Mouse (Mus musculus) thymus, postnatal 36 days (tissue): ENCODE measurements around the gene Gm498.
A peak's percentile ranks its signal among the peaks of the same experiment; 100 is the strongest.

Experiments used
- DNase-seq, 2 experiments: peaks; one replicate each; pipeline ENCODE4 v3.0.0; 2022; ENCODE audit warnings: mixed read lengths in 2 of 2

The Gm498 gene

DNA sequence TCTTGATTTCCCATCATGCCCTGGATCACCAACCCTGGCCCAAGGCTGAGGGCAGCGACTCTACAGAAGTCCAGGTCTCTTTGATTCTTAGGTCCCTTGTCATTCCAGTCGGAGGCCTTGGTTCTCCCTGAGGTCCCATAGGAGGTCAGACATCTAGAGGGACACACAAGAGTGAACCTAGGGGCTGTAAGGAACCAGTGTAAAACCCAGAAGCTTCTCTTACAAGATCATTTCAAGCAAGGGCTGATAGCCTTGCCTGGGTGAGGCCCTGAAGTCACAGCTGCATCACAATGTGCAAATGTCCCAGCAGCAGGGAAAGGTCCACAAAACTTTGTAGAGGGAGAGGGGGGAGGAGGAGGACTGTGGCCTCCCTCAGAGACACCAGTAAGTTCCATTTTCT is at the start of gene Gm498:
Gene Gm498, plus strand, starts transcription at position 301 of the 400 bp plus-strand sequence.
- DNase-seq = no peak

- no peak for DNase-seq
These were observed 47.4 kb upstream of the Gm498 start for GRCm38 (mm10) chr7:143819201-143819600.

- DNase-seq = no peak
These were observed 45.4 kb upstream of the Gm498 start for GRCm38 (mm10) chr7:143821241-143821640.

GRCm38 (mm10) chr7:143822375-143823265 is 44.0 kb upstream of the Gm498 start, which contains the start of the genes Nadsyn1 and Dhcr7:
Gene Nadsyn1 (minus strand): TSS chr7:143822849.
Gene Dhcr7 (plus strand): TSS chr7:143823145.
- peak; percentile 99 for DNase-seq

DNA sequence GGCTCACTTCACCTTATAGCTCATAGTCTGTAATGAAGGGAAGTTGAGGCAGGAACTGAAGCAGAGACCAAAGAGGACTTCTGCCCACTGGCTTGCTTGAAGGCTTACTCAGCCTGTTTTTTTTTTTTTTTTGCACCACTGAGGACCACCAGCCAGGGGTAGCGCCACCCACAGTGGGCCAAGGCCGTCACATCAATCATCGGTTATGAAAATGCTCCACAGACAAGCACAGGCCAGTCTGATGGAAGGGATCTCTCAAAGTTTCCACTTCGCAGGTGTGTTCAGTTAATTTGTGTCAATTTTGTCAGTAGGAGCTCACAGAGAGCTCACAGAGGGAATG is 43.4 kb upstream of the Gm498 start:
- DNase-seq = no peak

DNA sequence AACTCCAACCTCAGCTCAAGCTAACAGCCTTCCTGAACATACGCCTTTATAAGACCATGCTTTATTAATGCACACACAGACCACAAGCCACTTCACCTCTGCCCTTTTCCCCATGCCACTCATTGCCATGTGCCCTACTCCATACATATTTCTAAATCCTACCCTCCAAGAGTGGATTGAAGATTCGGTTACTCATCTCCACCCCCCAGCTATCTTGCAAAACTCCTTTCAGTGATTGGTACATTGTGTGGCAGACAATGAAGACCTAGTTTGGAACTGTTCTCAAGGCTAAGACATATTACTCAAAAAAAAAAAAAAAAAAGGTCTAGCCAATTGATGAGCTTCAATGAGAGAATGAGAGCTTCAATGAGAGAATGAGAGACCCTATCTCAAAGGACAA is 39.7 kb upstream of the Gm498 start:
- DNase-seq = no peak

DNA sequence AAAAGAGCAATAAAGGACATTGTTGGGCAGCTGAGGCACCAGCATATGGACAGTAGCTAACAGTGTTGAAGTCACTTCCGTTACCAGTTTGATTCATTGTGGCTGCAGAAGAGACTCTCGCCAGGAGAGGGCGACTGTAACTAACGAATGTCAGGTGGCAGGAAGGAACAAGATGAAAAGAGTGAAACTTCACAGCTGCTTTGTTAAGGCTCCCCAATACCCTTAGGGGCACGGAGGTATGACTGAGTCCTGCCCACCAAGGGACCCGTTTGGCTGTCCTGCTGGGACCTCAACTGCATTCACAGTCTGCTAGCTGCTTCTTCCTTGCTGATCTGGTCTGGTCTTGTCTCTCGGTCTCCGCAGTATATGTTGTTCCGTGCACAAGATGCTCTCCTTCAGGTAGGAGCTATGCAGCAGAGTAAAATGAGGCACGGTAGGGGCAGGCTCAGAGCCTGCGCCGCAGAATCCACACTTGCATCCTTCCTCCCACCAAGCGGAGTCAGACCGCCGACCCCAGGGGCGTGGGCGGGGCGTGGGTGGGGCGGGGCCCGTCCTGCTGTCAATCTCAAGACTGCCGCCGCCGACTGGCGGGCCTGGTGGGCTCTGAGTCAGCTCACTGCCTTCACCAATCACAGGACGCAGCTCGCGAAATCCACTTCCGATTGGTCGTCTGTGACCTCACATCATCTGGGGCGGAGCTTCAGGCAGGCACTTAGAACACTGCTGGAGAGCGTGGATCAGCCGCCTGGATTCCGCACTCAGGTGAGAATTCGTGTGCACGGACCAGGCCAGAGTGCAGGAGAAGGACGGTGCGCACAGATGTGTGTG is 36.9 kb upstream of the Gm498 start:
- peak; percentile 92 to 97 for DNase-seq

GRCm38 (mm10) chr7:143830399-143830798 is 36.2 kb upstream of the Gm498 start:
- DNase-seq = no peak

- DNase-seq = no peak
These were observed 34.4 kb upstream of the Gm498 start for GRCm38 (mm10) chr7:143832196-143832595.

DNA sequence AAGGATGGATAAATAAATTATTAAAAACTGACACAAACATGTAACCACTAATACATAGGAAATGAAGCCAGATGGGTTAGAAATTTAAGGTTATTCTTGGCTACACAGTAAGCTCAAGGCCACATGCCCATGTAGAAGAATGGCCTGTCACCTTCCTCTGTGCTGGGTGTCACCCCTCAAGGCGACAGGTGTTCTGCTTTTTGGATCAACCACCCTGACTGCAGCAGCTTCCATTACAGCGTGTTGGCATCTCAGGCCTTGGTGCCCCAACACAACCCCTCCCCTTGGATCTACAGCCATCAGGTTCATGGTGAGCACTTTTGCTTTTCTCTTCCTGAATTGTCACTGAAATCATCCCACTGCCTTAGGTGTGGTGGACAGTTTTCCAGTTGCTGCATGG is 34.0 kb upstream of the Gm498 start:
- no peak for DNase-seq

DNA sequence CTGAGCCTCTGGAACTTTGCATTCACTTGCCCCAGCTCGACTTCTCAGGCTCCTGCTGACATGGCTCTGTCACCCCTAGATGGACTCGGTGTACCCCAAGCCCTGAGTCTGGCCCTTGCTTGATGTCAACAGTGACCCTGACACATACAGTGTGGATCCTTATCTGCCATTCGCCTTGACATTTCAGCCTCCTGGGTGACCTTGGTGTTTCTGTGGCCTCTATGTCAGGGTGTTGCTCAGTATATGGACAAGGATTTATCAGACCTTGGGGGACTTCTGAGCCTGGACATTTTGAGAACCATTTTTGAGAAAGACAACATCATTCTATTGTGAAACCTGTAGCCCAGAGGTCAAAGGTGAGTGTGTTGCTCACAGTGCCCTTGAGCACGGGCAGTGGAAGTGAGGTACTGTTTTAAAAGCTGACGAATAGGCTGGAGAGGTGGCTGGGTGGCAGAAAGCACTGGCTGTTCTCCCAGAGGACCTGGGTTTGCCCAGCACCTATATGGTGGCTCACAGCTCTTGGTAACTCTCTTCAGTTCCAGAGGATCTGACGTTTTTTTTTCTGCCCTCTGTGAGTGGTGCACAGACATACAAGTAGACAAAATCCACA is 33.0 kb upstream of the Gm498 start:
- DNase-seq = no peak

GRCm38 (mm10) chr7:143834316-143834715 is 32.3 kb upstream of the Gm498 start:
- DNase-seq = no peak

- DNase-seq = no peak
These were observed 31.7 kb upstream of the Gm498 start for GRCm38 (mm10) chr7:143834972-143835371.

- DNase-seq = peak; percentile 36 to 71
These were observed 28.8 kb upstream of the Gm498 start for GRCm38 (mm10) chr7:143837705-143838358.

GRCm38 (mm10) chr7:143840121-143840520 is 26.5 kb upstream of the Gm498 start:
- no peak for DNase-seq

DNA sequence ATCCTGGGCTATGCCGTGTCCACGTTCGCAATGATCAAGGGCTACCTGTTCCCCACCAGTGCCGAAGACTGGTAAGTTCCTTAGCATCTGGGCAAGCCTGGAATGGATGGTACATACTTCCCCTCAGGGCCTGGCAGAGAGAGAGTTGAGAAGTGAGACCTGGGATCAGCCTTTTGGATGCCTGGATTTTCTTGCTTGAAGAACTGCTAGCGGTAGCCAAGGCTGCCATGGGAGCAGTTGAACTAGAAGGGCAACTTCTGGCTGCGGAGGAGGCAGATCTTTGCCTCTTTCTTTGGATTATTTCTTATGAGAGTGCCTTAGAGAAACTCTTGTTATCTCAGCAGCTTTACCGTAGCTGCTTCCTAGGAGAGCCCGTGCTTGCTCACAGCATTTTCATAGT is 25.3 kb upstream of the Gm498 start:
- DNase-seq = no peak

- no peak for DNase-seq
These were observed 18.4 kb upstream of the Gm498 start for GRCm38 (mm10) chr7:143848127-143848767.

DNA sequence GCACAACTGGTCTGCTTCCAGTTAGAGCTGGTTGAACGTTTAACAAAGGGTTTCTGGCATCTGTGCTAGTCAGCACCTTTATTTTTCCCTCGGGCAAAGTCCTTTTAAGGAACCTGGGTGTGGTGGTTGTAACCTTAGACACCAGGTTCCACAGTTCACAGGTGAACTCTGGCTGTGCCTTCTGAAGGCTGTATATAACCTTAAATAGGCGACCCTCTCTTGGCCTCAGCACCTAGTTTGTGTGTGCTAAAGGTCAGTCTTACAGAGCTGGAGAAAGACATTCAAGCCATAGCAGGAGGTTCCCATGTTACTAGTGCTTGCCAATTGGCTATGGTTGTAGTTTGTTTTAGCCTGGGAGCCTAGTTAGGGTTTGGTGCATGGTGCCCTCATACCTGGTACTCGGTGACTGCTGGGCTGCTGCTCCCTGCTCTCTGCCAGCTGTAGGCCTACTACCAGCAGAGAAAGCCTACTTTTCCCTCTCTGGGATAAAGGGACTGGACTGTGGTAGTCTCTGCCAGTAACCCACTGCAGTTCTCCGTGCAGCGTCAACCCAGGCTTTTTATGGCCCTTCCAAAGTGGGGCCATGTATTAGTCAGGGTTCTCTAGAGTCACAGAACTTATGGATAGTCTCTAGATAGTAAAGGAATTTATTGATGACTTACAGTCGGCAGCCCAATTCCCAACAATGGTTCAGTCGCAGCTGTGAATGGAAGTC is 17.7 kb upstream of the Gm498 start:
- DNase-seq = no peak

DNA sequence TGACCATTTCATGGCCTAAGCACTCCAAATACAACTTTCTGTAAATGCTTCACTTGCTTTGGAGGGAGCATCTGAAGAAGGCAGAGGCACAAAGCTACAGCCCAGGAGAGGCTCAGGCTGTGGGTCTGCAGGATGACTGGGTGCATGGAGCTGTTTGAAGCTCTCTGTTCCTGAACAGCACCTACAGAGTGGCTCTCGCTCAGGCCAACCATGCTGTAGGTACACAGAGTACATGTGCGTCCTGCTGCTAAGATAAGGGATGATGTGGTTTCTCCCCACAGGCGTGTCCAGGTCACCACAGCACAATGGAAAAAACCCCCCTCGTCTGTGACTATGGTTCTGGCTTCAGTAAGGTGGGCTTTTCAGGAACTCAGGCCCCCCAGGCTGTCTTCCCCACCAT is 2.2 kb downstream of the Gm498 start:
- no peak for DNase-seq

DNA sequence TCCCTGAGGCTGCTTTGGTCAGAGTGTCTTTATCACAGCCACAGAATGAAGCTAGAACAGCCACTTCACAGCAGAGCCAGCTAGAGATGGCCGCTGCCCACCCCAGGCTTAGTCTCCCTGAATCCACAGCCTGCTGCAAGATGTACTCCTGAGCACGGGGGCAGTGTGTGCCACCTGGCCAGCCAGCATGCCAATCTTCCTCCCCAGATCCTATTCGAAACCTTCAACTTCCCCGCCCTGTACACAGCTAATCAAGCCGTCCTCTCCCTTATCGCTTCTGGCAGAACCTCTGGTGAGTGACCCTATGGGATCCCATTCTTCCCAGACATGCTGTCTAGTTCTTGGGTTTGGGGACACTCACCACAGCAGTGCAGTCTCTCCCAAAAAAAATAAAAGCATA is 17.1 kb downstream of the Gm498 start:
- no peak for DNase-seq

DNA sequence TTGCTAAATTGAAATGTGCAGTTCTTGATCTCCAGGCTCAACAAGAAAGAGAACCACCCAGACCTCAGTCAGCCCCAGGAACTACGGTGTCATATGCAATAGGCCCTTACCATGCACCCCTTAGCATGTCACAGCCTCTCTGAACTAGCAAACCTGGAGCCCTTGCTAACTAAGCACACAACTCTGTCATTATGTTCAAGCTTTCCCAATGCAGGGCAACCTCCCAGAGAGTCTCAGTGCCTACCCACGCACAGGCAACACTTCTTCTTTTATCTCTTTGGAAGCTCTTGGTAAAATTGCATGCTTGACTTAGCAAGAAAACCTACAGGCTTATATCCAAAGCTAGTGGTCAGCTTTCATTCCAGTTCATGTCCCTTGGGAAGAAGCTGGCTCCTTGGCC is 24.5 kb downstream of the Gm498 start:
- no peak for DNase-seq

GRCm38 (mm10) chr7:143892361-143892760 is 25.7 kb downstream of the Gm498 start:
- no peak for DNase-seq
